Mouse (Mus musculus): ENCODE results near the gene Olfr1222.
"Not testable (repeated sequence)": the region's sequence is repeated elsewhere in the genome, so short reads cannot be mapped to it uniquely, and the experiment has no call there.

Gene Olfr1222

GRCm38 (mm10) chr2:89132954-89133353 lies at the start of gene Olfr1222:
Gene Olfr1222 (minus strand): TSS chr2:89133054.
- no peak for DNase-seq

DNA sequence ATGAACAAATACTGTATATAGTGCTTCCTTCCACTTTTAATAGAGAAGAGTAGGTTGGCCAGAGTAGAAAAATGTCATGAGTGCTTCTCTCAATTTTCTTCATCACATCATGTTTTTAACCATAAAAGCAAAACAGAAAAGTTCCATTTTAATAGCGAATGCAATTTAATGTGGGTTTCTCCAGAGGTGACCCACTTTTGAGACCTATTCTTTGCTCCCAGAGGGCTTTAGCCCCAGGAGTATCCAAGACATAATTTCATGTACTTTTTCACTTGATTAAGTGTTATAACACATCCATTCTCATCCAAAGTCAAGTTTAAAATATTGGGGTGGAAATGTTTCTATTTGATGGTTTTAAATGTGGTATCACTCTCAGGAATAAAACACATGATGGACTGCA lies 41.7 kb upstream of the Olfr1222 start, which contains the start of gene Olfr1225:
Olfr1225 (minus strand) TSS at position 101 of the 400 bp plus-strand sequence.
- DNase-seq = no peak

DNA sequence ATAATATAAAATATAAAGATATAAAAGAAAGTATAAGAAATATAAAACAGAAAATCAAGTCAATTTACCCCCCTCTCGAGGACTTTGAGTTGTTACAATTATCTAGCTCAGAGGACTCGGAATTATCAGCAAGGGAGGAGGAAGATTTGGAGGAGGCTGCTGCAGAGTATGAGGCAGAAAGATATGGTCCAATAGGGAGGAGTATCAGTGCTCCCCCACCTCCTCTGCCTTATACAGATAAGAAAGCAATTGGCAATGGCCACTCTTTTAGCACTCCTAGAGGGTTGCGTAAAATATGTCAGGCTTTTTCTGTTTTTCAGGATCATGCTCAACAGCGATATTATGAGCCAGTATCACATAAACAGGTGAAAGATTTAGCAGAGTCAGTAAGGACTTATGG lies 31.9 kb upstream of the Olfr1222 start:
- DNase-seq = not testable (repeated sequence)

- not testable (repeated sequence) for DNase-seq
Measured at GRCm38 (mm10) chr2:89163991-89164390, 31.1 kb upstream of the Olfr1222 start, which contains the start of gene Olfr1224-ps1. Gene Olfr1224-ps1 (minus strand): TSS chr2:89164091.

- no peak for DNase-seq
Measured at GRCm38 (mm10) chr2:89151460-89151859, 18.6 kb upstream of the Olfr1222 start, which contains the start of gene Olfr1223. Gene Olfr1223 (minus strand): TSS chr2:89151560.

DNA sequence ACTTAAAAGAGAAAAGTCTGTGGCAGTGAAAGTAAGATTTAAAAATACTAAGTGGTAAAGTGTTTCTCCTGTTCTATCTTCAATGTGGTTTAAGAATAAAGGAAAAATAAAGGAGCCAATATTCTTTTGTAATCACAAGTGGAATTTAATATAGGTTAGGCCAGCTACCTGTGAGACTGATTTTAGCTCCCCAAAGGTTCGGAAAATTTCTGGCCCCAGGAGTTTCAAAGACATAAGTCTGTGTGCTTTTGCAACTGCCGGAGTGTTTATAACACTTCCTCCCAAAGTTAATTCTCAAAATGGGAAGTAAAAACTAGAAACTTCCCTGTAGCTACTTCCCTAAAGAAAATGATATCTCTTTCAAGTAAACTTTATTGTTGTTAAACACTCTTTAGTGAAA lies 15.7 kb downstream of the Olfr1222 start, which contains the start of gene Olfr1221:
Olfr1221 (minus strand) TSS at position 101 of the 400 bp plus-strand sequence.
- DNase-seq = no peak

DNA sequence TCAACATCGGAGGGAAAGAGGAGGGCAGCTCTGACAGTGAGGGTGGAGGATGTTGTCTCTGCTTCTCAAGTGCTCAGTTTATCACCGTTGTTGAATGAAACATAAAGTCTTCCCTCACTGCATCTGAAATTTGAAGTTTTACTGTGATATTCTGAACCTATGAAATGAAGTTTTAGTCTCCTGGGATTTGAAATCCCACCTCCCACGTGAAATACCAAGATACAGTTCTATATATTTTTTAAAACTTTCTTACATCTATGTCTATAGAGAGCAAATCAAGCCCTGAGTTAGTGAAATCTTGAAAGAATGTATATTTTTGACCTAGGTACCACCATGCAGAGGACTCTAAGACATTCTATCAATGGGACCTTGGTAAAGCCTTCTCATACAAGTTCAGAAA lies 26.1 kb downstream of the Olfr1222 start, which contains the start of gene Olfr1220:
Olfr1220 (minus strand) TSS at position 101 of the 400 bp plus-strand sequence.
- no peak for DNase-seq

GRCm38 (mm10) chr2:89105651-89106050 lies 27.2 kb downstream of the Olfr1222 start:
- DNase-seq = no peak

- no peak for DNase-seq
Measured at GRCm38 (mm10) chr2:89093848-89094247, 39.0 kb downstream of the Olfr1222 start.

GRCm38 (mm10) chr2:89083413-89083812 lies 49.4 kb downstream of the Olfr1222 start, which contains the start of gene Olfr1219:
Gene Olfr1219 (minus strand): TSS chr2:89083513.
- DNase-seq = no peak

- no peak for DNase-seq
Measured at GRCm38 (mm10) chr2:89081487-89081886, 51.4 kb downstream of the Olfr1222 start.

Measured in kidney, postnatal 4 days (tissue).